Mouse (Mus musculus) lung, postnatal 14 days (tissue): ENCODE results near the gene Klhl34.

Source experiments
- DNase-seq: peaks from one replicate; pipeline ENCODE4 v3.0.0; 2021

Klhl34 gene

DNA sequence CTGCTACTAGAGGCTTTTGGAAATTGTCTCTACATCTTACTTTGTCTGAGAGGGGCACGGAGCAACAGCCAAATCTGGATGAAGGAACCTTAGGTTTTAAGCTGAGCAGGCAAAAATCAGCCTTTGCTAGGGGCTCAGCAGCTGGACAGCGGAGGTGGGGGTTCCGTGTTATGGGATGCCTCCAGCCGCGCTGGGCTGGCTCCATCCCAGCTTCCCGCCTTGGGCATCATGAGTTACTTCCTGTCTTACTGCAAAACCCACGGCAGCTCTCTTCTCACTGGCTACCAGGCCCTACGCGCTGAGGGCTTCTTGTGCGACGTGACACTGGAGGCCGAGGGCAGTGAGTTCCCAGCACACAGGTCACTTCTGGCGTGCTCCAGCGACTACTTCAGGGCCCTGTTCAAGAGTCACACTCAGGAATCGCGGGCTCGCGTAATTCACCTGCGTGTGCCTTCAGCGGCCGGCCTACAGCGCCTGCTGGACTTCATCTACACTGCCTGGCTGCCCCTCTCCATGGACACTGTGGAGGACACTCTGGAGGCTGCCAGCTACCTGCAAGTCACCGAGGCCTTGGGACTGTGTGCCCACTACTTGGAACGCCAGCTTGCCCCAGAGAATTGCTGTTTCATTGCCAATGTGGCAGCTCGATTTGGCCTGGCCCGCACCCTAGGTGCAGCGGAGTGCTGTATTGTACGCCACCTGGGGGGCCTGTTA, at the start of gene Klhl34:
Gene Klhl34 (plus strand): TSS at position 229 of the 714 bp plus-strand sequence.
- DNase-seq: no peak

DNA sequence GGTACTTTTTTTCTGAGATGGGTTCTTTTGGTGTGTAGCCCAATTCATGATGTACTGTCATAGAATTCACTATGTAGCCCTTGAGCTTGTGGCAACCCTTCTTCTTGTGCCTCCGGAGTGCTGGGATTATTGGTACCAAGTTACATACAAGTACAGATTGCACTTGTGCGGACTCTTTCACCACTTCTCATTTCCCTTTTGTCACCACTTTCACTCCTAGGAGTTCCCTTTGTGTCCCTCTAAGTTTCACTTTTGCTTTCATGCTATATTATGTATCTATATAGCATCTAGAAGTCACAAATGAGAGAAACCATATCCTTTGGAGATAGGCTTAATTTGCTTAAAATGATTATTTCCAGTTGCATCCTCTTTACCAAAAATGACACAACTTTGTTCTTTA, 16.6 kb upstream of the Klhl34 start:
- DNase-seq: no peak

DNA sequence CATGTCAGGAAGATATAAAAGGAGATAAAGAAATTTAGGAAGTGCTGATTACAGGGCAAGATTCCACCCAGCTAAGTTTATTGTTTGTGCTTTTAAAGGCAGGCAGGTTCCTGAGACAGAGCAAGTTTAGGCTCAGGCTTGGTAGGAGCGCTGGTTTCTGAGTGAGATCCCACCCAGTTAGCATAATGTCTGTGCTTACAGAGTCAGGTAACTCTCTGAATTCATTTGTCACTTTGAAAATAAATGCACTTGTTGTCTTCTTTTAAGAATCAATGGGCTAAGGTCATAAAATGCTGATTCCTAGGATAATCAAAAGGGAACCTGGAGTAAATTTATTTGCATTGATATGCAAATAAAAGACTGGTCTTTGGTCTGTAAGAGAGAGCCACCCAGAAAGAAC, 8.5 kb upstream of the Klhl34 start:
- no peak for DNase-seq

DNA sequence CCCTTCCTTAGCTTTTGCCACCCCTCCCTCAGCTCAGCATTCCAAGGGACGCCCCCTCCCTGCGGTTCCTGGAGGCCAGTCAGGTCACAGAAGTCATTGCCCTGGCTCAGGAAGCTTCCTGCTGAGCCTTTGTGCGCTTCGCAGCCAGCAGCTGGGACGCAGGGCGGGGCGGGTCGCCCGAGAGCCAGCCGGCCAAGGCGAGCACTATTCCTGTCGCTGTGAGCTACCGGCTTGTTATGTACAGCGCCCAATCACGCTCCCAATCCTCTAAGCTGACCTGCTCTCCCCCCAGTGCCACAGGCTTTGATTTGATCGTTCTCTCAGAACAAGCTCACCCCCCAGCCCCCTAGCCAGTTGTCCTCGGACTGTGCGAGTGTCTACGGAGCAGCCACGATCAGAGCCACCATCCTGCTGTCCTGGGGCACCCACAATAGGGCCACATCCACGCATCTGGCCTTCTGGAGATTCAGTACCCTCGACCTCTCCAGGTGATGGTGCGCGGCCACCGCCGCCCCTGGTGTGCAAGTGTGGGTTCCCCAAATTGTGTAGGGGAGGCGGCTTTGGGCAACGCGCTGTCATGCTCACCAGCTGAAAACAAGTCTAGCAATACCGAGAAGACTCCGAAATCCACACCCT, 546 bp upstream of the Klhl34 start:
- DNase-seq: no peak

DNA sequence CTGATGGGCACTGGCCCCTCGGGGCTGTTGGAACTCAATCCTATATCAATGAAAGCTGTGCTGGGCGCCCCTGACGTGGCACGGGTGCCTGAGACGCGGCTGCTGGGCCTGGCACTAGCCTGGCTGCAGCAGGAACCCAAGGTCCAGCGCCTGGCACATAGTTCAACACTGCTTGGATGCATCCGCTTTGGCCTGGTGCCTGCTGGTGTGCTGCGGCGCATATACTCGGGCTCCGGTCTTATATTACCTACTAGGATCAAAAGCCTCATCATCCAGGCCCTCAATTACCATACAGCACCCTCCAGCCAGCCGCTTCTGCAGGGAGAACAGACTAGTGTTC, 656 bp downstream of the Klhl34 start:
- no peak for DNase-seq

DNA sequence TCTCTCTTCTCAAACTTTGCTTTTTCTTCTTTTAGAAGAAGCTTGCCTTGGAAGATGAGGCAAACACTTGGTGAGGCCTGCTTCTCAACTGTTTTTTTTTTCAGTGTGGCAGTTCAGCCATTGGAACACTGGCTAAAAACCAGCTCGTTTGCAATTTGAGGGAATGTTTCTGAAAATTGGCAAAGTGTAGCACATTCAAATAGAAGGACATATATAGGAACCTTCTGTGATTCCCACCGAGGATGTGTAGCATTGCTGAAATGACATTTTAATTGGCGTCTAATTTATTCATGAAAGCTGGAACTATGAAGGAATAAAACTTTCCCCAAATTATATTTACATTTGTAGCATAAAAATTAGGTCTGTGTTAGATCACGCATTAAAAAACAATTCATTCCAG, 11.7 kb downstream of the Klhl34 start:
- no peak for DNase-seq
